Mouse (Mus musculus): ENCODE measurements around the gene Ghdc. TPM values are rescaled to one million over a fixed set of nuclear protein-coding genes. Genes with fewer than 3 reads are reported as not detected.

Ghdc gene
- total RNA-seq, 1 experiment from 2014 or later, result 19.7 TPM

DNA sequence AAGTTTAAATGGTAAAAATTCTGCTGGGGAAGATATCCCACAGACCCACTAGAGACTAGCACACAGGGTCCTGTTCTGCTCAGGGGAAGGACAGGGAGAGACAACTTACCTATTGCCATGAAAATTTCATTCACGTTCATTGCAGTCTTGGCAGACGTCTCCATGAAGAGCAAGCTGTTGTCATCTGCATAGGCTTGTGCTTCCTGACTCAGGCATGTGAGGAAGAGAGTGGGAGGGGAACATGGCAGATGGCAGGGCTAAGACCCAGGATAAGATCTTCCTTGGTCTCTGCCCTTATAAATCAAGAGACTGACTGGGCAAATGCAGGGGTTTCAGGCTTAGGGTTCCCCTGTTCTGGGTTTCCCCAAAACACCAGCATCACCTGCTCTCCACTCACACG, 54.1 kb downstream of the Ghdc start:
- DNase-seq, result no peak

Other genes with a start within 250 kb of the Ghdc start
- gene Acly, start 243.0 kb downstream of the Ghdc start, total RNA-seq (2021), result 805 and 809 TPM in 2 replicates
- gene Ttc25, start 225.3 kb downstream of the Ghdc start, total RNA-seq (2021), result 1.3 TPM in 2 replicates
- 35.5 and 38.4 TPM in 2 replicates for gene Cnp, start 196.1 kb downstream of the Ghdc start, total RNA-seq (2021)
- gene Nkiras2, start 151.7 kb downstream of the Ghdc start, total RNA-seq (2021), result 41.1 and 44.4 TPM in 2 replicates
- 217 and 264 TPM in 2 replicates for gene Dnajc7, start 150.8 kb downstream of the Ghdc start, total RNA-seq (2021)
- 0.19 TPM in 1 of 2 replicates, not detected in the other for gene Zfp385c, start 78.5 kb downstream of the Ghdc start, total RNA-seq (2021)
- 15.8 and 16.2 TPM in 2 replicates for gene Dhx58, start 66.7 kb downstream of the Ghdc start, total RNA-seq (2021)
- gene Kat2a, start 58.5 kb downstream of the Ghdc start, total RNA-seq (2021), result 39.9 and 44.6 TPM in 2 replicates
- gene Hspb9, start 57.1 kb downstream of the Ghdc start, total RNA-seq (2021), result not detected in 2 replicates
- 170 and 175 TPM in 2 replicates for gene Rab5c, start 32.7 kb downstream of the Ghdc start, total RNA-seq (2021)
- 0.11 and 0.15 TPM in 2 replicates for gene Kcnh4, start 11.0 kb downstream of the Ghdc start, total RNA-seq (2021)
- gene Hcrt, start 8.0 kb downstream of the Ghdc start, total RNA-seq (2021), result not detected in 2 replicates
- 72.8 and 74.6 TPM in 2 replicates for gene Stat5b, start 79.8 kb upstream of the Ghdc start, total RNA-seq (2021)
- 37.8 and 44.2 TPM in 2 replicates for gene Stat5a, start 88.4 kb upstream of the Ghdc start, total RNA-seq (2021)
- 75.1 and 82.4 TPM in 2 replicates for gene Stat3, start 168.6 kb upstream of the Ghdc start, total RNA-seq (2021)
- 290 and 306 TPM in 2 replicates for gene Cavin1, start 199.9 kb upstream of the Ghdc start, total RNA-seq (2021)
- 91.3 and 111 TPM in 2 replicates for gene Atp6v0a1, start 238.5 kb upstream of the Ghdc start, total RNA-seq (2021)

All from adrenal gland, postnatal 14 days (tissue).